Mouse (Mus musculus) neural tube, embryonic 13.5 days (tissue): ENCODE results near the gene Tmem200b. TPM values are rescaled to one million over a fixed set of nuclear protein-coding genes. Genes with fewer than 3 reads are reported as not detected.
A peak's percentile ranks its signal among the peaks of the same experiment; 100 is the strongest.

Experiments used
- ATAC-seq: fragments of 200-750 bp; cut with Nextera tagmentation; 2 replicates; pipeline ENCODE4 v1.8.0; 2017; ENCODE audit warnings: low read depth, mild to moderate bottlenecking, moderate TSS enrichment, moderate library complexity
- H3K27ac ChIP-seq: fragments of 300-500 bp; sonication (generic); replicated peaks from 2 replicates; pipeline ENCODE4 v1.5.1; 2015; ENCODE audit warnings: moderate library complexity, mild to moderate bottlenecking, inconsistent platforms
- H3K27me3 ChIP-seq: fragments of 300-500 bp; sonication (generic); 2 replicates; pipeline ENCODE4 v1.6.1; 2015; ENCODE audit warnings: mild to moderate bottlenecking, inconsistent platforms
- H3K36me3 ChIP-seq: fragments of 300-500 bp; sonication (generic); 2 replicates; pipeline ENCODE4 v1.6.1; 2015; ENCODE audit warnings: mild to moderate bottlenecking, inconsistent platforms
- H3K4me1 ChIP-seq: fragments of 300-500 bp; sonication (generic); replicated peaks from 2 replicates; pipeline ENCODE4 v1.6.1; 2015; ENCODE audit warnings: inconsistent platforms
- H3K4me2 ChIP-seq: fragments of 300-500 bp; sonication (generic); 2 replicates; pipeline ENCODE4 v1.6.1; 2015; ENCODE audit warnings: inconsistent platforms, mild to moderate bottlenecking, moderate library complexity
- H3K4me3 ChIP-seq: fragments of 300-500 bp; sonication (generic); 2 replicates; pipeline ENCODE4 v1.5.1; 2015; ENCODE audit warnings: mild to moderate bottlenecking, inconsistent platforms
- H3K9ac ChIP-seq: fragments of 300-500 bp; sonication (generic); 2 replicates; pipeline ENCODE4 v1.6.1; 2015; ENCODE audit warnings: moderate library complexity, mild to moderate bottlenecking, inconsistent platforms
- H3K9me3 ChIP-seq: fragments of 300-500 bp; sonication (generic); 2 replicates; pipeline ENCODE4 v1.6.1; 2016; ENCODE audit warnings: inconsistent platforms
- WGBS: fragments of 180-500 bp; shearing (Covaris S2); methylation state at CpG from one replicate; pipeline ENCODE4 v1.1.7; 2015; 5-methylcytosine and 5-hydroxymethylcytosine counted together
- polyA plus RNA-seq: library from polyadenylated mRNA; unstranded; fragments of >200 nt; fragmentation: Nextera tagmentation; extraction: Ambion mirVana; gene quantifications from 2 replicates; pipeline ENCODE4 v1.2.1, GENCODE M21; 2015

The Tmem200b gene
- polyA plus RNA-seq, 1 experiment from 2014 or later: 0.14 TPM

GRCm38 (mm10) chr4:131888564-131888963 is 33.0 kb upstream of the Tmem200b start:
- H3K4me1 ChIP-seq: peaks cover 34% of the 10 kb centered on the region
- H3K27ac ChIP-seq: no peak overlapping the region
- ATAC-seq: no peak
- H3K9ac ChIP-seq: no peak overlapping the region
- H3K4me2 ChIP-seq: no peak overlapping the region
- H3K4me3 ChIP-seq: no peak overlapping the region
- H3K36me3 ChIP-seq: peaks cover 40% of the 10 kb centered on the region
- H3K27me3 ChIP-seq: no peaks in the 10 kb centered on the region
- 84% methylated on average over 1 of the region's 1 CpGs for WGBS
- no peaks in the 10 kb centered on the region for H3K9me3 ChIP-seq

- no peaks in the 10 kb centered on the region for H3K9me3 ChIP-seq
- no peak overlapping the region for H3K9ac ChIP-seq
- H3K4me2 ChIP-seq: no peak overlapping the region
- H3K36me3 ChIP-seq: peaks cover 49% of the 10 kb centered on the region
- H3K4me3 ChIP-seq: no peak overlapping the region
- ATAC-seq: no peak
- no peaks in the 10 kb centered on the region for H3K27me3 ChIP-seq
- H3K27ac ChIP-seq: no peak overlapping the region
- peaks cover 17% of the 10 kb centered on the region for H3K4me1 ChIP-seq
- WGBS: 90% methylated on average over 3 of the region's 3 CpGs
These were observed 30.9 kb upstream of the Tmem200b start for GRCm38 (mm10) chr4:131890692-131891091.

GRCm38 (mm10) chr4:131897109-131897508 is 24.5 kb upstream of the Tmem200b start:
- 95% methylated on average over 5 of the region's 5 CpGs for WGBS

GRCm38 (mm10) chr4:131897787-131898186 is 23.8 kb upstream of the Tmem200b start:
- H3K9ac ChIP-seq: no peak overlapping the region
- no peak overlapping the region for H3K4me2 ChIP-seq
- H3K4me1 ChIP-seq: no peaks in the 10 kb centered on the region
- H3K9me3 ChIP-seq: no peaks in the 10 kb centered on the region
- H3K27me3 ChIP-seq: no peaks in the 10 kb centered on the region
- peaks cover 82% of the 10 kb centered on the region for H3K36me3 ChIP-seq
- WGBS: 94% methylated on average over 8 of the region's 8 CpGs
- no peak overlapping the region for H3K27ac ChIP-seq
- no peak for ATAC-seq
- no peak overlapping the region for H3K4me3 ChIP-seq

More at GRCm38 (mm10) chr4:131897109-131897508, 24.5 kb upstream of the Tmem200b start:
- Histone ChIP-seq H3K4me1 (no peaks in the 10 kb centered on the region), H3K9me3 (no peaks in the 10 kb centered on the region), H3K36me3 (peaks cover 82% of the 10 kb centered on the region), H3K27me3 (no peaks in the 10 kb centered on the region), H3K4me2 (no peak overlapping the region), H3K27ac (no peak overlapping the region), H3K9ac (no peak overlapping the region), H3K4me3 (no peak overlapping the region)
- ATAC-seq: no peak

GRCm38 (mm10) chr4:131898503-131899179 is 22.9 kb upstream of the Tmem200b start:
- H3K4me1 ChIP-seq: no peaks in the 10 kb centered on the region
- no peak for ATAC-seq
- no peak overlapping the region for H3K9ac ChIP-seq
- no peaks in the 10 kb centered on the region for H3K9me3 ChIP-seq
- H3K4me2 ChIP-seq: no peak overlapping the region
- WGBS: 79% methylated on average over 12 of the region's 12 CpGs
- H3K27ac ChIP-seq: no peak overlapping the region
- H3K4me3 ChIP-seq: no peak overlapping the region
- peaks cover 76% of the 10 kb centered on the region for H3K36me3 ChIP-seq
- no peaks in the 10 kb centered on the region for H3K27me3 ChIP-seq

- no peak overlapping the region for H3K9ac ChIP-seq
- H3K4me2 ChIP-seq: no peak overlapping the region
- H3K27me3 ChIP-seq: no peaks in the 10 kb centered on the region
- no peaks in the 10 kb centered on the region for H3K9me3 ChIP-seq
- 88% methylated on average over 6 of the region's 6 CpGs for WGBS
- H3K4me1 ChIP-seq: no peaks in the 10 kb centered on the region
- H3K27ac ChIP-seq: no peak overlapping the region
- ATAC-seq: no peak
- H3K4me3 ChIP-seq: no peak overlapping the region
- H3K36me3 ChIP-seq: peaks cover 76% of the 10 kb centered on the region
These were observed 22.4 kb upstream of the Tmem200b start for GRCm38 (mm10) chr4:131899180-131899554.

- ATAC-seq: no peak
- Histone ChIP-seq H3K4me2 (no peak overlapping the region), H3K36me3 (peaks cover 81% of the 10 kb centered on the region), H3K9ac (no peak overlapping the region), H3K4me1 (no peaks in the 10 kb centered on the region), H3K4me3 (no peak overlapping the region), H3K27me3 (no peaks in the 10 kb centered on the region), H3K27ac (no peak overlapping the region), H3K9me3 (no peaks in the 10 kb centered on the region)
- 92% methylated on average over 15 of the region's 15 CpGs for WGBS
These were observed 20.5 kb upstream of the Tmem200b start for GRCm38 (mm10) chr4:131901090-131901489.

- Histone ChIP-seq H3K4me3 (no peak overlapping the region), H3K4me1 (peaks cover 1% of the 10 kb centered on the region), H3K4me2 (no peak overlapping the region), H3K27ac (no peak overlapping the region), H3K9me3 (no peaks in the 10 kb centered on the region), H3K27me3 (no peaks in the 10 kb centered on the region), H3K36me3 (peaks cover 60% of the 10 kb centered on the region), H3K9ac (no peak overlapping the region)
- 64% methylated on average over 8 of the region's 8 CpGs for WGBS
- no peak; the same call in 1 of the 2 replicates for ATAC-seq
These were observed 17.1 kb upstream of the Tmem200b start for GRCm38 (mm10) chr4:131904478-131904877.

GRCm38 (mm10) chr4:131906423-131906822 is 15.1 kb upstream of the Tmem200b start:
- Histone ChIP-seq H3K36me3 (peaks cover 41% of the 10 kb centered on the region), H3K27ac (no peak overlapping the region), H3K9me3 (no peaks in the 10 kb centered on the region), H3K4me1 (peaks cover 18% of the 10 kb centered on the region), H3K9ac (no peak overlapping the region), H3K27me3 (peaks cover 3% of the 10 kb centered on the region; the same call in 1 of the 2 replicates), H3K4me2 (no peak overlapping the region), H3K4me3 (no peak overlapping the region)
- ATAC-seq: no peak
- WGBS: 77% methylated on average over 6 of the region's 6 CpGs

- ATAC-seq: no peak
- no peaks in the 10 kb centered on the region for H3K9me3 ChIP-seq
- H3K4me1 ChIP-seq: peaks cover 18% of the 10 kb centered on the region
- peaks cover 11% of the 10 kb centered on the region for H3K27me3 ChIP-seq
- peaks cover 27% of the 10 kb centered on the region for H3K36me3 ChIP-seq
- WGBS: 88% methylated on average over 3 of the region's 3 CpGs
- H3K4me2 ChIP-seq: no peak overlapping the region
- H3K27ac ChIP-seq: no peak overlapping the region
- H3K9ac ChIP-seq: no peak overlapping the region
- H3K4me3 ChIP-seq: no peak overlapping the region
These were observed 13.7 kb upstream of the Tmem200b start for GRCm38 (mm10) chr4:131907912-131908311.

GRCm38 (mm10) chr4:131910237-131910994 is 11.2 kb upstream of the Tmem200b start:
- H3K4me2 ChIP-seq: peak overlapping the region; percentile 31
- ATAC-seq: peak; percentile 34; the same call in 1 of the 2 replicates
- peaks cover 37% of the 10 kb centered on the region for H3K4me1 ChIP-seq
- H3K27ac ChIP-seq: 0 out of 2 replicates have a peak overlapping the region, but pooled peaks have one; percentile 14
- H3K4me3 ChIP-seq: no peak overlapping the region
- no peak overlapping the region; the same call in 1 of the 2 replicates for H3K9ac ChIP-seq
- H3K9me3 ChIP-seq: no peaks in the 10 kb centered on the region
- WGBS: 11% methylated on average over 20 of the region's 21 CpGs
- H3K36me3 ChIP-seq: peaks cover 8% of the 10 kb centered on the region; the same call in 1 of the 2 replicates
- H3K27me3 ChIP-seq: peaks cover 28% of the 10 kb centered on the region

- Histone ChIP-seq H3K27ac (no peak overlapping the region), H3K4me2 (no peak overlapping the region), H3K36me3 (no peaks in the 10 kb centered on the region; the same call in 1 of the 2 replicates), H3K4me1 (peaks cover 49% of the 10 kb centered on the region), H3K27me3 (peaks cover 39% of the 10 kb centered on the region), H3K9ac (no peak overlapping the region), H3K4me3 (no peak overlapping the region), H3K9me3 (no peaks in the 10 kb centered on the region)
- no peak for ATAC-seq
- WGBS: 69% methylated on average over 3 of the region's 5 CpGs
These were observed 10.1 kb upstream of the Tmem200b start for GRCm38 (mm10) chr4:131911521-131911920.
